Mouse (Mus musculus) midbrain, embryonic 14.5 days (tissue): ENCODE data around the gene Nckap1. TPM values are rescaled to one million over a fixed set of nuclear protein-coding genes. Genes with fewer than 3 reads are reported as not detected.

Experiments
- ATAC-seq: fragments of 200-750 bp; cut with Nextera tagmentation; 2 replicates; pipeline ENCODE4 v1.8.0; 2017; ENCODE audit warnings: moderate number of reproducible peaks, moderate library complexity; ENCODE audit not compliant: low FRiP score, low TSS enrichment
- DNase-seq: peaks from one replicate; pipeline ENCODE4 v3.0.0-alpha.2; 2015
- H3K27ac ChIP-seq: fragments of 300-500 bp; sonication (generic); replicated peaks from 2 replicates; pipeline ENCODE4 v1.5.1; 2014; ENCODE audit warnings: mild to moderate bottlenecking, low read depth, low read length, moderate library complexity
- H3K27me3 ChIP-seq: fragments of 300-500 bp; sonication (generic); 2 replicates; pipeline ENCODE4 v1.6.1; 2014; ENCODE audit warnings: low read length, control low read depth, mixed read lengths; ENCODE audit not compliant: control insufficient read depth, insufficient read depth
- H3K36me3 ChIP-seq: fragments of 300-500 bp; sonication (generic); 2 replicates; pipeline ENCODE4 v1.6.1; 2014; ENCODE audit warnings: low read length, control low read depth; ENCODE audit not compliant: control insufficient read depth, insufficient read depth
- H3K4me1 ChIP-seq: fragments of 300-500 bp; sonication (generic); 2 replicates; pipeline ENCODE4 v1.6.1; 2014; ENCODE audit warnings: mild to moderate bottlenecking, antibody characterized with exemption, low read length, control low read depth; ENCODE audit not compliant: control insufficient read depth, insufficient read depth
- H3K4me2 ChIP-seq: fragments of 300-500 bp; sonication (generic); 2 replicates; pipeline ENCODE4 v1.6.1; 2014; ENCODE audit warnings: mild to moderate bottlenecking, low read length, moderate library complexity
- H3K4me3 ChIP-seq: fragments of 300-500 bp; sonication (generic); replicated peaks from 2 replicates; pipeline ENCODE4 v1.5.1; 2014; ENCODE audit warnings: low read depth, low read length
- H3K9ac ChIP-seq: fragments of 300-500 bp; sonication (generic); replicated peaks from 2 replicates; pipeline ENCODE4 v1.6.1; 2014; ENCODE audit warnings: mild to moderate bottlenecking, low read length, moderate library complexity
- H3K9me3 ChIP-seq: fragments of 300-500 bp; sonication (generic); 2 replicates; pipeline ENCODE4 v1.6.1; 2016; ENCODE audit warnings: low read length, control low read depth, mixed read lengths; ENCODE audit not compliant: control insufficient read depth
- WGBS: fragments of 180-500 bp; shearing (Covaris S2); extraction: QIAGEN DNeasy Blood & Tissue Kit; methylation state at CpG from one replicate; pipeline ENCODE4 v1.1.7; 2014; 5-methylcytosine and 5-hydroxymethylcytosine counted together
- microRNA counts: library from miRNA; unstranded; fragments of <30 nt; microRNA quantifications from one replicate; lab custom pipeline; 2016
- microRNA-seq: library from miRNA; unstranded; fragments of <30 nt; microRNA quantifications from one replicate; pipeline ENCODE4, GENCODE M21; 2016
- polyA plus RNA-seq: library from polyadenylated mRNA; unstranded; fragments of >200 nt; fragmentation: Nextera tagmentation; extraction: Ambion mirVana; gene quantifications from 2 replicates; pipeline ENCODE4 v1.2.1, GENCODE M21; 2014

Nckap1 gene
- polyA plus RNA-seq, 1 experiment from 2014 or later: 94.7 TPM

DNA sequence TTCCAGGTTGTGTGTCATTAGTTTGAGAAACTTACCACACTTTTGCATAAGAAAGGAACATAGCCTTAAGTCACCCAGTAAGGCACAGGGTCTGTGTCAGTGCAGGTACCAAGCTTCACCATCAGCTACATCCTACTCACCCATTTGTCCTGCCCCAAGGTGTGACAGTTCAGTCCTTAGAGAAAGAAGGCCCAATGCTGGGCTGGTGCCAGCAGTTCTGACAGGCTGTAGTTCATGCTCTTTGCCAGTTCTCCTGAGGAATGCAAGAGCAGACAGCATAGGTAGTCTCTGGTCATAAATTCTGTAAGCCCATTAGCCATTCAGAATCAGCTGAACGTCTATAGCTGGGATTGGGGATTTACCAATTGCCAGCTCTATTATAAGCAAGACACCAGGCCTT, 105.3 kb downstream of the Nckap1 start:
- ATAC-seq (no peak), DNase-seq (no peak)
- Histone ChIP-seq H3K4me1 (no peaks in the 10 kb centered on the region), H3K36me3 (no peaks in the 10 kb centered on the region), H3K9me3 (no peaks in the 10 kb centered on the region), H3K27ac (no peak overlapping the region), H3K4me3 (no peak overlapping the region), H3K4me2 (no peak overlapping the region), H3K27me3 (no peaks in the 10 kb centered on the region), H3K9ac (no peak overlapping the region)
- 58% methylated on average over 1 of the region's 1 CpGs for WGBS

- ATAC-seq (no peak), DNase-seq (no peak)
- WGBS: 82% methylated on average over 5 of the region's 5 CpGs
- no peaks in the 10 kb centered on the region for H3K4me1 ChIP-seq
- no peak overlapping the region for H3K9ac ChIP-seq
- no peaks in the 10 kb centered on the region for H3K36me3 ChIP-seq
- H3K27me3 ChIP-seq: no peaks in the 10 kb centered on the region
- H3K4me2 ChIP-seq: no peak overlapping the region
- no peak overlapping the region for H3K27ac ChIP-seq
- no peak overlapping the region for H3K4me3 ChIP-seq
- H3K9me3 ChIP-seq: no peaks in the 10 kb centered on the region
These were observed 106.9 kb downstream of the Nckap1 start for GRCm38 (mm10) chr2:80474247-80474796.

GRCm38 (mm10) chr2:80465991-80466821, 115.0 kb downstream of the Nckap1 start:
- DNase-seq (no peak), ATAC-seq (no peak)
- H3K27me3 ChIP-seq: no peaks in the 10 kb centered on the region
- no peak overlapping the region for H3K27ac ChIP-seq
- H3K4me2 ChIP-seq: no peak overlapping the region
- H3K4me3 ChIP-seq: no peak overlapping the region
- H3K9ac ChIP-seq: no peak overlapping the region
- 92% methylated on average over 16 of the region's 16 CpGs for WGBS
- no peaks in the 10 kb centered on the region for H3K9me3 ChIP-seq
- H3K4me1 ChIP-seq: no peaks in the 10 kb centered on the region
- no peaks in the 10 kb centered on the region for H3K36me3 ChIP-seq

DNA sequence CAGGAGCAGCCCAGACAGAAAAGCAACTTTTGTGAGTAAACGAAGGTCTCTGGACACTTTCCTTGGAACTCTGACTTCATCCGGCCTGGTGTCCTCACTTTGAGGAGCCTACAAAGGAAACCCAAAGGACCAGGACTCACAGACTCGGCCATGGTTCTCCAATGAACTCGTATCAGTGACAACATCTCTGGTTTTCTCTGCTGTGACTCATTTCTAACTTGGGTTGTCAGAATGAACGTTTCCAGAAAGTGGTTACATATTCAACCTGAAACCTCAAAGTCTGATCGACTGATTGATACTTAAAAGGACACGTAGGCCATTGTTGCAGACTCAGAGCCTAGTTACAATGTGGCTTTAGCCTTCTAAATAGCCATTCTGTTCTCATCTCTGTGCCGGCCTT, 119.4 kb downstream of the Nckap1 start:
- Histone ChIP-seq H3K36me3 (no peaks in the 10 kb centered on the region), H3K4me3 (no peak overlapping the region), H3K9me3 (no peaks in the 10 kb centered on the region), H3K4me1 (no peaks in the 10 kb centered on the region), H3K27me3 (no peaks in the 10 kb centered on the region), H3K4me2 (no peak overlapping the region), H3K9ac (no peak overlapping the region), H3K27ac (no peak overlapping the region)
- DNase-seq (no peak), ATAC-seq (no peak)
- WGBS: 57% methylated on average over 8 of the region's 8 CpGs

MicroRNA genes within 50 kb of the gene (microRNA counts, 519-probe panel; counts per million panel counts)
- not detected for microRNA mmu-miR-684 (lab: Ali Mortazavi, UCI)

Small RNA genes lying within 50 kb of the gene (microRNA-seq; reads per million reads assigned to microRNA genes)
- not detected for gene Mir684-1

Other genes with a start within 250 kb of the Nckap1 start
- gene Frzb, start 133.8 kb downstream of the Nckap1 start, polyA plus RNA-seq: 0.84 and 2.2 TPM in 2 replicates
- gene Dusp19, start 35.7 kb upstream of the Nckap1 start, polyA plus RNA-seq: 17.5 and 20.0 TPM in 2 replicates
- gene Nup35, start 35.9 kb upstream of the Nckap1 start, polyA plus RNA-seq: 60.2 and 61.6 TPM in 2 replicates